Mouse (Mus musculus) splenic B cell, adult 2 months (primary cell): Measurements from ENCODE around the gene Adk.

Experiments
- DNase-seq: peaks from one replicate; pipeline ENCODE4 v3.0.0-alpha.2; 2011; ENCODE audit warnings: low read depth, low spot score
- H3K27me3 ChIP-seq: 2 replicates; pipeline ENCODE4 v1.6.1; 2012; ENCODE audit warnings: mild to moderate bottlenecking, low read length, moderate library complexity, mixed read lengths; ENCODE audit not compliant: control insufficient read depth, poor library complexity, insufficient read depth, severe bottlenecking
- H3K36me3 ChIP-seq: 2 replicates; pipeline ENCODE4 v1.6.1; 2012; ENCODE audit warnings: mild to moderate bottlenecking, low read length, moderate library complexity, mixed read lengths; ENCODE audit not compliant: control insufficient read depth, poor library complexity, insufficient read depth, severe bottlenecking

Gene Adk

DNA sequence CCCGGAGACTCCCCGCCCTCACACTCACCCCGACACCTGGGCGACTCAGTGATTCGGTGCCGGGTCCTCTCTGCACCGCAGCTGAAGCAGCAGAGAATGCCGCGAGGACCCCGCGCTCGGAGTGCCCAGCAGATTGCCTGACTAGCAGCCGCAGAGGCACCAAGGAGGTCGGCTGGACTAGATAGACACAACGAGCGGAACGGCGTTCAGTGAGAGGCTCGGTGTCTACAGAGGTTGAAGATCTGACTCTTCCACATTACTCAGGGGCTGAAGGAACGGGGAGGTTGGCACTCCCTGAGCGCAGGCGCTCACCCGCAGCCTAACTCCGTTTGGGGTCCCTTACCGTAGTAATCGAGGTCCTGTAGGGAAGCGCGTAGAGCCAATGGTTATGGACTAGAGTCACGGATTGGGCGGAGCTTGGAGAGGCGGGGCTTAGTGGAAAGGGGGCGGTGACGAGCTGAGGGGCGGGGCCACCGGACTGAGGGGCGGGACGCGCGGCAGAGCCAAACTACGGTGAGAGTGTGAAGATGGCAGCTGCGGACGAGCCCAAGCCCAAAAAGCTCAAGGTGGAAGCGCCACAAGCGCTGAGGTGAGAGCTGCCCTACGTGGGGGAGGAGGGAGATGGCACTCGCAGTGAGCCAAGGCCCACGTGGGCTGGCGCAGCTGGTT, at the start of gene Adk, which contains the start of gene Ap3m1:
Gene Adk, plus strand, starts transcription at position 463 of the 669 bp plus-strand sequence.
Gene Ap3m1, minus strand, starts transcription at position 397 of the 669 bp plus-strand sequence.
- peak; percentile 97 for DNase-seq
- Histone ChIP-seq H3K27me3 (no peaks in the 10 kb centered on the region), H3K36me3 (no peaks in the 10 kb centered on the region)

DNA sequence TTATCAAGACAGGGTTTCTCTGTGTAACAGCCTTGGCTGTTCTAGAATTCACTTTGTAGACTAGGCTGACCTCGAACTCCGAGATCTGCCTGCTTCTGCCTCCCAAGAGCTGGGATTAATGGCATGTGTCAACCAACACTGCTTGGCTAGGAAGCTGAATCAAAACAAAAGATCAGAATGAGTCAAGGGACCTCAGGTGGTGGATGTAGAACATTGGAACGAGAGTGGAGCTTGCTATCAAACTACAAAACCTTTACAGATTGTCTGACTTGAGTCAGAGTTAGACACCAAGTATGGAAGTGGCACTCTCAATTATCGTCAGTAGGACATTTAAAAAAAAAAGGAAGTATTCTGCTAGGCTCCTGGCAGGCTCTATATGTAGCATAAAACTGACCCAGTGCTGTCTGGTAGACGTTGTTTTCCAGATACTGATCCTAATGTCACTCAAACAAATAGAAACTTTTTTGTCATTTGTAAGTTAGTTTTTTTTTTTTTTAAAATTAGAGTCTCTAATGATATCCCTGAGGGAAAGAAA, 38.5 kb upstream of the Adk start:
- H3K36me3 ChIP-seq, result peaks cover 4% of the 10 kb centered on the region; the same call in 1 of the 2 replicates
- no peak for DNase-seq
- H3K27me3 ChIP-seq, result no peaks in the 10 kb centered on the region

DNA sequence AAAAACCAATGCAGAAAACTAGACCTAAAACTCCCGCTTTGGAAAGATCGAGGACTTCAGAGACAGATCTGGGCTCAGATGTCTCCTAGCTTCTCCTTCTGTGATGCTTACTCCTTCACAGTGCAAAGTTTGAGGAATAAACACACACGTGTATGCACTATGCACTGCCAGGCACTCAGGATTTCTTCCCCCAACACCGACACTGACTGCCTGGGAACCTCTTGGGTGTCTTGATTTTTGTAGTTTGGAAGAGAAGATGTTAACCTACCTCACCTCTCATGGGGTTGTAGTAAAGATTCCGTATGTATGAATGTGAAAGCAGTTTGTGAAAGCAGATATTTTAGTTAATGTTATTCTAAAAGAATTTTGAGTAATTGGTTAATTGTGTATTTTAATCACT, 34.5 kb upstream of the Adk start:
- peaks cover 4% of the 10 kb centered on the region; the same call in 1 of the 2 replicates for H3K36me3 ChIP-seq
- DNase-seq, result no peak
- H3K27me3 ChIP-seq, result no peaks in the 10 kb centered on the region

DNA sequence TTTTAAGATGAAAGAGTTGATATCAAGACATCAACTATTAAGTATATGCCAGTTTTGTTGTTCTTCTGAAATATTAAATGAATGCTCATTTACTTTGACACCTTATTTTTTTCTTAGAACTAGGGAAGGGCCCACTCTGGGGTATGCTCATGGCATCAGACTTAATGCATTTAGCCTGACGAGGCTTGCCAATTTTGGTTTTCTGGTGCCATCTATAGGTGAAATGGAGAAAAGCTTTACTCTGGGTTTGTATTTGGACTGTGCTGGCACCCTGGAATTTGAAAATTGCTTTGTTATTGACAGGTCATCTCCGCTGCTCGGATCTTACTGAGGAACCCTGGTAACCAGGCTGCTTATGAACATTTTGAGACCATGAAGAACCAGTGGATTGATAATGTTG, 33.4 kb upstream of the Adk start:
- DNase-seq, result peak; percentile 67
- H3K27me3 ChIP-seq, result no peaks in the 10 kb centered on the region
- peaks cover 4% of the 10 kb centered on the region; the same call in 1 of the 2 replicates for H3K36me3 ChIP-seq

DNA sequence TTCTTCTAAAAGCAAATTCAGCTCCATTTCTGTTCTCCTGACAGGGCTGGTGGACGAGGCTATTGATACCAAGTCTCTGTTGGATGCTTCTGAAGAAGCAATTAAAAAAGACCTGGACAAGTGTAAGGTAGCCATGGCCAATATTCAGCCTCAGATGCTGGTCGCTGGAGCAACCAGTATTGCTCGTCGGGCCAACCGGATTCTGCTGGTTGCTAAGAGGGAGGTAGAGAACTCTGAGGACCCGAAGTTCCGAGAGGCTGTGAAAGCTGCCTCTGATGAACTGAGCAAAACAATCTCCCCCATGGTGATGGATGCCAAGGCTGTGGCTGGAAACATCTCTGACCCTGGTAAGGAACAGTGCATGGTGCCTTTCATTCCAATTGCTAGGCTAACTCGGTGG, 31.9 kb upstream of the Adk start:
- H3K36me3 ChIP-seq, result peaks cover 2% of the 10 kb centered on the region; the same call in 1 of the 2 replicates
- DNase-seq, result no peak

DNA sequence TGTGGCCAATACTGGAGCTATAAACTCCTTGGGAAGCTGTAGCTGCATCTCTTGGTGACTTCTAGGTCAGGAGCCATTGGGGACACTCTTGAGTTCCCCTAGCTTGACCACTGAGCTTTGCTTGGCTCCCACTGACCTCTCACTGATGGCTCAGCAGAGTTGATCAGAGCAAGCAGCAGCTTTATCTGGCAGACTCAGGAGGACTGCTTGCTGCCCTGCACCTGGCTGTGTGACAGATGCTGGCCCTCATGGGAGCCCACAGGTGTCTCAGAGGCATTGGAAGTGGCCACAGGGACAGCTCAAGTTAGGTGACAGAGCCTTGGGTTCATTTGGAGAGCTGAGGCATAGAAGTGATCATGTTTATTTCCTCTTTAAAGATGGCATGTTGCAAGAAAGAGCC, 24.8 kb upstream of the Adk start:
- Histone ChIP-seq H3K36me3 (no peaks in the 10 kb centered on the region; the same call in 1 of the 2 replicates), H3K27me3 (no peaks in the 10 kb centered on the region)
- DNase-seq, result no peak

More for the DNA sequence above, 31.9 kb upstream of the Adk start:
- H3K27me3 ChIP-seq, result no peaks in the 10 kb centered on the region

DNA sequence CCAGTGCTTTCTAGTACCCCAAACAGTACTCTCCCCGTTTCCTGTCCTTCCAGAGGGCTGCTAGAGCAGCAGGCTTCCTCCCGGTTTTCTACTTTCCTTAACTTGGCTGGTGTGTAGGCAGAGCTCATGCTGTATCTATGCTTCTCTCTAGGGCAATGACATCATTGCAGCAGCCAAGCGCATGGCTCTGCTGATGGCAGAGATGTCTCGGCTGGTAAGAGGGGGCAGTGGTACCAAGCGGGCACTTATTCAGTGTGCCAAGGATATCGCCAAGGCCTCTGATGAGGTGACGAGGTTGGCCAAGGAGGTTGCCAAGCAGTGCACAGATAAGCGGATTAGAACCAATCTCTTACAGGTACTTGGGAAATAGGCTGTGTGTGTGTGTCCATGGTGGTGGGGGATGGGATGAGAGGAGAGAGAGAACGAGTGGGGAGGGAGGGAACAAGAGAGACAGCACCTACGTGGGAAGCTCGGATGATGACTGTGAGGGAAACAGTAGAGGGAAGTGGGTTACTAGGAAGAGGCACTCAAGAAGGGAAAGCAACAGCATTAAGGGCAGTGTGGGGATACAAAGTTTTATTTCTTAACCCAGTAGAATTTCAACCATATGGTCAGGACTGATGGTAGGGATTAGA, 23.2 kb upstream of the Adk start:
- DNase-seq, result no peak
- H3K27me3 ChIP-seq, result no peaks in the 10 kb centered on the region

DNA sequence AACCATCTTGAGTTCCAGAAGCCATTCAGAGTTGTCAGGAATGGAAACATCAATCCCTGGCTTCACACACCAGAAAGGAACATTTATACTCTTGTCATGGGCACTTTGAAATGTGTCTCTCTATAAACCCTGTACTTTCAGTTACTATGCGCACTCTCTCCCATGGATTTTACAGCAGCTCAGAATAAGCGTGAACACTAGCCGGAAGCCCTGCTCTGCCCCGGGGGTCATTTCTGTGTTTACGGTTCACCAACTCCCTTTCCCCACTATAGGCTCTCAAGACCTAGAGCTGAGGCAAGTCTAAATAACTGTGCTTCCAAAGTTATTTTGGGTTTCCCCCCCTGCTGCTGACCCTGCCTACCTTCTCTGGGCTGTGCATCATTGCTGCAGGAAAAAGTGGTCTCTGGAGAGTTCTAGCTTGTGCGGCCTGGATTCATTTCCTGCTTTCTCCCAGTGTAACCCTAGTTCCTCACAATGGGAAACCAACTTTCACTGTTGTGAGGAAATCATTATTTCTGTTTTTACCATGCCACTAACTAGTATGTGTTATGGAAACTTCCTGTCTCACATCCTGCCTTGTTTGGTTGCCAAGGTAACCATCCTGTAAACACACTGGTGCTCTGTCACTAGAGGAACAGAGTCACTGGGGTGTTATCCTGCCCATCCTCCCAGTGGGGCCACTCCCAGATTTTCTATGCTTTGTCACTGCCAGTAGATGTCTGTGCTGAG, 20.4 kb upstream of the Adk start:
- Histone ChIP-seq H3K27me3 (no peaks in the 10 kb centered on the region), H3K36me3 (peaks cover 11% of the 10 kb centered on the region)
- DNase-seq, result peak; percentile 82

More for the DNA sequence above, 23.2 kb upstream of the Adk start:
- peaks cover 5% of the 10 kb centered on the region; the same call in 1 of the 2 replicates for H3K36me3 ChIP-seq

DNA sequence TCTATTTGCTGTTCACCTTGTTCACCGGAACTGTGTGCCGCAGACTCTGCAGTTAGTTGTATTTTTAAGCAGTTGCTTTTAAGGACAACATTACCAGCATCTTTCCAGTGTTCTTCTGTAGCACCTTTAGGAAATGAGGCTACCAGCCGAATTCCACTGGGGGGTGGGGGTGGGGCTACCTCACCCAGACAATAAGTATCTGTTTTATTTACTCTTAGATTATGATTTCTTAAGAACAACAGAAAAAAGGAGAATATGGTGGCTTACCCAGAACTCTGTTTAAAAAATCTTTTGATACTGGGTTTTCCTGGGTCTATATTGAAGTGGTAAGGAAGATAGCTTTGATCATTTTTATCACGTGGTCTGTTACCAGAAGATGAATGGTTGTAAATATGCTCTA, 18.1 kb upstream of the Adk start:
- H3K27me3 ChIP-seq, result no peaks in the 10 kb centered on the region
- peaks cover 14% of the 10 kb centered on the region for H3K36me3 ChIP-seq
- DNase-seq, result no peak

DNA sequence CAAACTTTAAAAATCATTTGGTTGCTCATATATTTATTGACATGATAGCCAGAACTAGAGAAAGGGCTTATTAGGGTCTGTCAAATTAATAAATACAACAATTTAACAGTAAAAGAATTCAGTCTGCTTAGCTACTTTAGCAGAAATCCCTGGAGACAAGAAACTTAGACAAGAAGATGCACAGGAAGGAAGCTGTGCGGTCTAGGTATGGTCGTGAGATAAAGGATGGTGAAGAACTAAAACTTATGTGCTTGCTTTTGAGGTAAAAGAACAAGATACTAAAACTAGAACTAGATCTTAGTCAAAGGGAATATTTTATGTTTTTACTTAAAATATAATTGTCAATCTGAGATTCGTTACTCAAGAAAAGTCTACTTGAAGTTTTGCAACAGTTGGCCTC, 17.6 kb upstream of the Adk start:
- Histone ChIP-seq H3K36me3 (peaks cover 14% of the 10 kb centered on the region), H3K27me3 (no peaks in the 10 kb centered on the region)
- DNase-seq, result no peak

DNA sequence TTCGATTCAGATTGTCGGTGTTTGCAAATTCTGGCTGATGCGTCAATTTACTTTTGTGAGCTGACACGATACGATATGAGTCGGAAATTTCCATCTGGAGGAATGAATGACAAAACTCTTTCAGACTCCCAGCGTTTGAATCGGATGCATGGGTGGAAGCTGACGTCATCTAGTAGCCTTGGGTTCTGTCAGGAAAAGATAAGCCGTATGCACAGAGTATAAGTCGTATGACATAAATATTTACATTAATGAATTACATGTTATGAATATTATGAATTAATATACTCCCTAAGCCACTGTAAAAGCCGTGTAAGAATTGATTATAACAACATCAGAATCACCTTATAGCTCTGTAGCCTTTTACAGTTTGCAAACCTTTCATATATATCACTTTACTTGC, 13.3 kb upstream of the Adk start:
- Histone ChIP-seq H3K27me3 (no peaks in the 10 kb centered on the region), H3K36me3 (peaks cover 15% of the 10 kb centered on the region)
- DNase-seq, result no peak

DNA sequence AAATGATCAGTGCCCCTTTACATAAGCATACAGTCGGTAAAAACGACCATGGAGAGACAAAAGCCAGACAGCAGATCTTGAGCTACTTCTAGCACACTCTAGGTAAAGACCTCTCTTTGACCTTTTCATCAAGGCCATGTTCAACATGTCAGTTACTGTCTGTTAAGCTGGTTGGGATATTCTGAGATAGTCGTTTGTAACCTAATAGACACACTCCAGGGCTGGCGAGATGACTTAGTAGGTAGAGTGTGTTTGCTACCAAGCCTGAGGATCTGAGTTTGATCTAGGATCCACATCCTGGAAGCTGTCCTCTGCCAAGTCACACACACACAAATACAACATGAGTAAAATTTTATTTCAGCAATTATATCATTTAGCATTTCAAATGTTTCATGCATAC, 12.8 kb upstream of the Adk start:
- no peak for DNase-seq
- Histone ChIP-seq H3K27me3 (no peaks in the 10 kb centered on the region), H3K36me3 (peaks cover 12% of the 10 kb centered on the region)

DNA sequence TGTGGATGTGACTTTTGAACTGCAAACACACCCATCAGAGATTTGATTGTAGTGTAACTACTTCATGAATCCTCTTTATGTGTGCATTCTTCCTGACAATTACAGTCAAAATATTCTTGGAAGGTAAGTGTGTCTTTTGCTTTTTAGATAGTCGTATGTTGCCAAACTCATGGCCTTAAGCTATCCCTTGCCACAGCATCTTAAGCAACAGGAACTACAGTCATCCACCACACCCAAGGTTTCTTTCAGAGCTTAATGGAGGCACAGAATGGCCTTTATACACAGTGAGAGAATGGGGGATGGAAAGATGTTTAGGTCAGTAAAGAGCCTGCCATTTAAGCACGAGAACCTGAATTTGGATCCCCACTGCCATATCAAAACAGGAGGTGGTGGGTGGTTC, 4.5 kb upstream of the Adk start:
- H3K27me3 ChIP-seq, result no peaks in the 10 kb centered on the region
- no peak for DNase-seq
- 0 out of 2 replicates have a peak, but pooled peaks cover under 1% of the 10 kb centered on the region for H3K36me3 ChIP-seq

DNA sequence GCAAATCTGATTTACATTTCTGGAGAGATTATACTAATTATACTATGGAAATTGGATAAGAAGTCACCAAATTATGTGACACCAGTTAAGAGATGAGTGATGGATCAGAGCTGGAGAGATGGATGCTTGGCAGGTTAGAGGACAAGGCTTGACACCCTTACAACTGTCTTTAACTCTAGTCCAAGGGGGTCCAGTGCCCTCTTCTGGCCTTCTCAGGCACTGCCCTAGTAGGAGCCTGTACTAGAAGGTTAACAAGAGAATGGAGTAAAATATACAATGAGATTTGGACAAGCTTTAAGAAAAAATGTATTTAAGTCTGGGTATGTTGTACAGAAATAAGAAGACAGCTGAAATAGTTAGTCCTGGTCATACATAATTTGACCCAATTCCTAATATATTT, 3.5 kb upstream of the Adk start:
- Histone ChIP-seq H3K36me3 (no peaks in the 10 kb centered on the region), H3K27me3 (no peaks in the 10 kb centered on the region)
- peak; percentile 68 for DNase-seq

DNA sequence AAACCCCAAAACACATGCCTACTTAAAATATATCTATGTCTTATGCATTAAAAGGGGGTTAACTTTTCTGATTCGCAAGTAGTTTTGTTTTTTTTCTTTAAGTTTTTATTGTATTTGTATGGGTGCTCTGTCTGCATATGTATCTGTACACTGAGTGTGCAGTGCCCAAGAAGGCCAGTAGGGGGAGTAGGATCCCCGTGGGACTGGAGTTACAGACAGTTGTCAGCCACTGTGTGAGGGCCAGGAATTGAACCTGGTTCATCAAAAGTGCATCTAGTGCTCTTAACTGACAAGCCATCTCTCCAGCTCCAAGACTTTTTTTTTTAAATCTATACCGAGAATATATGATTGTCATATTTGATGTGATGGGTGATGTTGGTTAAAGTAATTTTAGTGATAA, 1.6 kb upstream of the Adk start:
- Histone ChIP-seq H3K27me3 (no peaks in the 10 kb centered on the region), H3K36me3 (no peaks in the 10 kb centered on the region)
- DNase-seq, result peak; percentile 76
